Mouse (Mus musculus) heart, embryonic 13.5 days (tissue): ENCODE results near the gene Tnik. TPM values are rescaled to one million over a fixed set of nuclear protein-coding genes. Genes with fewer than 3 reads are reported as not detected.

Experiments used
- ATAC-seq: fragments of 200-750 bp; cut with Nextera tagmentation; 2 replicates; pipeline ENCODE4 v1.8.0; 2017; ENCODE audit warnings: moderate TSS enrichment; ENCODE audit not compliant: insufficient number of reproducible peaks, low FRiP score, low TSS enrichment; ENCODE audit errors: extremely low read depth
- H3K27ac ChIP-seq: fragments of 300-500 bp; sonication (generic); replicated peaks from 2 replicates; pipeline ENCODE4 v1.5.1; 2015; ENCODE audit warnings: moderate library complexity, mild to moderate bottlenecking, inconsistent platforms
- H3K27me3 ChIP-seq: fragments of 300-500 bp; sonication (generic); replicated peaks from 2 replicates; pipeline ENCODE4 v1.6.1; 2015; ENCODE audit warnings: mild to moderate bottlenecking, inconsistent platforms
- H3K36me3 ChIP-seq: fragments of 300-500 bp; sonication (generic); 2 replicates; pipeline ENCODE4 v1.6.1; 2015; ENCODE audit warnings: mild to moderate bottlenecking, inconsistent platforms
- H3K4me1 ChIP-seq: fragments of 300-500 bp; sonication (generic); 2 replicates; pipeline ENCODE4 v1.6.1; 2015; ENCODE audit warnings: inconsistent platforms
- H3K4me2 ChIP-seq: fragments of 300-500 bp; sonication (generic); 2 replicates; pipeline ENCODE4 v1.6.1; 2015; ENCODE audit warnings: inconsistent platforms, mild to moderate bottlenecking, moderate library complexity
- H3K4me3 ChIP-seq: fragments of 300-500 bp; sonication (generic); 2 replicates; pipeline ENCODE4 v1.5.1; 2015; ENCODE audit warnings: moderate library complexity, mild to moderate bottlenecking, inconsistent platforms
- H3K9ac ChIP-seq: fragments of 300-500 bp; sonication (generic); 2 replicates; pipeline ENCODE4 v1.6.1; 2015; ENCODE audit warnings: inconsistent platforms, mild to moderate bottlenecking, moderate library complexity
- H3K9me3 ChIP-seq: fragments of 300-500 bp; sonication (generic); 2 replicates; pipeline ENCODE4 v1.6.1; 2016; ENCODE audit warnings: inconsistent platforms
- WGBS: fragments of 180-500 bp; shearing (Covaris S2); methylation state at CpG from one replicate; pipeline ENCODE4 v1.1.7; 2015; ENCODE audit warnings: mixed read lengths; 5-methylcytosine and 5-hydroxymethylcytosine counted together
- polyA plus RNA-seq: library from polyadenylated mRNA; unstranded; fragments of >200 nt; fragmentation: Nextera tagmentation; extraction: Ambion mirVana; gene quantifications from 2 replicates; pipeline ENCODE4 v1.2.1, GENCODE M21; 2015

The Tnik gene
- polyA plus RNA-seq, 1 experiment from 2014 or later, result 8.3 TPM

DNA sequence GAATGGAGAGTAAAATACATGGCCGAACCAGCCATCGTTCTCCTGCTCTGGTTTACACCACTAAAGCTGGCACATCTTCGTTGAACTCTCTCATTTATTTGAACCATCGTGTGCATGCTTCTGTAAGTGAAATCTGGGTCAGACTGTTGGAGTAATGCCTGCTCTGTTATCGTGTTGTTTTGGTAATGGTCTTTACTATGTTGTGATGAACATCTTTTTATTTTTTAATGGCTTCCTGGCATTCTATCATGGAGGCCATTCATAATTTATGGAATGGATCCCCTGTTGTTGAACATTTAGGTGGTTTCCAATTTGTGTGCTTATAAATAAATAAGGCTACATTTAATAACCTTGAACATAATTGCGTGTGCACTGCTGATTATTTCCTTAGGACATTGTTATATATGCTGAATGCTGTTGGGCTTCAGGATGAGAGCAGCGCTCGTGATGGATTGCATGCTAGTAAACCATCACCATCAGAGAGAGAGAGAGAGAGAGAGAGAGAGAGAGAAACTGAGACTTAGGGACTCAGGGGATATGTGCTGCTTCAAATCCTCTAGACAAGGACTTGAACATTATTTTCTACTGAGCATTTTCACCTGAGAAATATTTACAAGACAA lies 62.7 kb downstream of the Tnik start:
- no peaks in the 10 kb centered on the region for H3K36me3 ChIP-seq
- no peaks in the 10 kb centered on the region for H3K4me1 ChIP-seq
- H3K4me2 ChIP-seq, result no peak overlapping the region
- 80% methylated on average over 8 of the region's 8 CpGs for WGBS
- no peaks in the 10 kb centered on the region for H3K9me3 ChIP-seq
- H3K4me3 ChIP-seq, result no peak overlapping the region
- H3K9ac ChIP-seq, result no peak overlapping the region
- ATAC-seq, result no peak
- no peaks in the 10 kb centered on the region for H3K27me3 ChIP-seq
- H3K27ac ChIP-seq, result no peak overlapping the region

DNA sequence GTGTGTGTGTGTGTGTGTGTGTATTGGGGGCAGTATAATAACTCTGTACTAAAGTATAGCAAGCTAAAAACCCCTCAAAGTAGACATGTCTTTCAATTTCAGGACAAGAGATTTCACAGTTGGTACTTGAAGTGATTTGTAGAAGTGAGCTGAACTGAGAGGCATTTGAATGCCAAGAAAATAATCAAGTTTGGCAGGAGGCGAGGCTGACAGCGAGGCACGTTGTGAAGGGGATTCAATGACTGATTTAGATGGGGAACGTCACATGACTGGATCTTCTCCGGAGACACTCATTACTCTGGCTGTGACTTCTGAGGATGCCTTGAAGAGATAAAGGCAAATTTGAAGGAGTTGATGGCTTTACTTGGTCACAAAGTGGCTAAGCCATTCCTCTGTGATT lies 69.3 kb downstream of the Tnik start:
- WGBS, result 60% methylated on average over 5 of the region's 5 CpGs
- no peaks in the 10 kb centered on the region for H3K9me3 ChIP-seq
- no peaks in the 10 kb centered on the region for H3K27me3 ChIP-seq
- no peak overlapping the region for H3K4me3 ChIP-seq
- ATAC-seq, result no peak
- H3K4me2 ChIP-seq, result no peak overlapping the region
- no peaks in the 10 kb centered on the region for H3K36me3 ChIP-seq
- no peak overlapping the region for H3K9ac ChIP-seq
- peaks cover 16% of the 10 kb centered on the region for H3K4me1 ChIP-seq
- no peak overlapping the region for H3K27ac ChIP-seq

DNA sequence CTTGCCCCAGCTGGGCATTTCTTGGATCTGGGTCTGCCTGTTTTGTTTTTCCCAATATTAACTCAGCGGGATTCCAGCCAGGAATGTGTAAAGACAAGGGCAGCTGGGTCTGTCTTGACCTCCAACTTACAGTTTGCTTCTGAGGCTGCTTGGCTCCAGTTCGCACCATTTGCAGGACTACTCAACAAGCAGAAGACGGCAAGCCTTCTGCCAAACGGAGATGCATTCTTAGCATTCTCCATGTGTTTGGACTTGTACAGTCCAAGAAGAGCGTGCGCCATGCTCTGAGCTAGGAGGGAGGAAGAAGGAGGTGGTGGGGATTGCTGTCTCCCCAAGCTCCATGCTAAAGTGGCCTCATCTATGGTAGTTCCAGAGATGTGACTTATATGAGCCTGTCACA lies 70.9 kb downstream of the Tnik start:
- H3K9ac ChIP-seq, result no peak overlapping the region
- WGBS, result 56% methylated on average over 6 of the region's 6 CpGs
- H3K4me1 ChIP-seq, result peaks cover 16% of the 10 kb centered on the region
- H3K27me3 ChIP-seq, result no peaks in the 10 kb centered on the region
- no peak for ATAC-seq
- no peak overlapping the region for H3K4me3 ChIP-seq
- H3K36me3 ChIP-seq, result no peaks in the 10 kb centered on the region
- H3K4me2 ChIP-seq, result no peak overlapping the region
- no peaks in the 10 kb centered on the region for H3K9me3 ChIP-seq
- H3K27ac ChIP-seq, result no peak overlapping the region

DNA sequence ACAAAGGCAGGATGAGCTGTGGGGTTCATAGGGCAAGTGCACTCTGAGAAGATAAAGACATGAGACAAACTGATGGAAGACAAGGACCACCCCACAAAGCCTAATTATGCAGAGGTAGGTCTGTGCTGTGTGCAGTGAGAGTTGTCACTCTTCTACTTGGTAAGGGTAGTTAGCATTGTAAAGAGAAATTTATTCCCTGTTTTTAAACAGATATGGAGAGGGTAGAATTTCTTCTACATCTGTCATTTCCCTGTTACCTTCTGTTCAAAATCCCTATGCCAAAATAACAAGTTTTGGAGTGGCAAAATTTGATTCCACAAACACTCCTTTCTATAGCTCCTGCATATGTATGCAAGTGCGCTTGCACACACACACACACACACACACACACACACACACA lies 71.5 kb downstream of the Tnik start:
- no peaks in the 10 kb centered on the region for H3K36me3 ChIP-seq
- WGBS, result 74% methylated on average over 1 of the region's 1 CpGs
- H3K4me1 ChIP-seq, result peaks cover 18% of the 10 kb centered on the region
- no peak for ATAC-seq
- no peak overlapping the region for H3K27ac ChIP-seq
- no peak overlapping the region for H3K4me2 ChIP-seq
- H3K9me3 ChIP-seq, result no peaks in the 10 kb centered on the region
- no peak overlapping the region for H3K9ac ChIP-seq
- no peaks in the 10 kb centered on the region for H3K27me3 ChIP-seq
- no peak overlapping the region for H3K4me3 ChIP-seq

DNA sequence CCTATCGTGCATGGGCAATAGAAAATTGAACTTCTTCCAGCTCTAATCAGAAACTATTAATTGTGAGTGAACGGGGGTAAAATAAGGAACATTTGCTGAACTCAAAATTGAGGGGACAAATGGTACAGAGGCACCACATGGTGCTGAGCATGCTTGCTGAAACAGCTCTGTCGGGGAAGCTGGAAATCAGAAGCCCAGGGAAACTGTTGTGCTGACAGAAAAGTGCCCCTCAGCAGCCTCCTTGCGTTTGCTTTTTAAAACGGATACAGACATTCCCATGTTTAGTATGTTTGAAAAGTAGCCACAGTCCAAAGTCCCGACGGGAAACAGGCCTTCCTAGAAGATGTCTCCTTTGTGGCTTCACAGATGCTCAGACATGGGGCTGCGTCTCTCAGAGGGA lies 77.1 kb downstream of the Tnik start:
- 66% methylated on average over 8 of the region's 8 CpGs for WGBS
- Histone ChIP-seq H3K9me3 (no peaks in the 10 kb centered on the region), H3K27ac (no peak overlapping the region), H3K36me3 (no peaks in the 10 kb centered on the region), H3K4me3 (no peak overlapping the region), H3K4me2 (no peak overlapping the region), H3K27me3 (no peaks in the 10 kb centered on the region), H3K4me1 (0 out of 2 replicates have a peak, but pooled peaks cover 4% of the 10 kb centered on the region), H3K9ac (no peak overlapping the region)
- ATAC-seq, result no peak

DNA sequence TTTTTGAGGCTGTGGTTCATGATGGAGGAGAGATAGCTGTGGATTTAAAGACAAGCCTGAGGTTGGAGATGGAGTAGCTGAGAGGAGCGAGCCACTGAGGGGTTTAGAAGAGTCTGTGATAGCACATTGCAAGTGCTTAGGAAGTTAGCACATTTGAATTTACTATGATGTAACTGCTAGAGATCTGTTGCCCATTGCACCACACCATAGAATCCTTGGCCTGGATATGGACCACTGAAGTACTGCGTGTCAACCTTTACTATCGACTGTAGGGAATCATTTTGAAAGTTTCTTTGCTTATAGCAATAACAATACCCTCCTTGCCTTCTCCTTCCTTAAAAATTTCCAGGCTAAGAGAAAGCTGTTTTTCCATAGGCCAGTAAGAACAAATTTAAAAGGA lies 80.2 kb downstream of the Tnik start:
- Histone ChIP-seq H3K27ac (no peak overlapping the region), H3K36me3 (no peaks in the 10 kb centered on the region), H3K4me3 (no peak overlapping the region), H3K9ac (no peak overlapping the region), H3K9me3 (no peaks in the 10 kb centered on the region), H3K4me2 (no peak overlapping the region), H3K4me1 (0 out of 2 replicates have a peak, but pooled peaks cover 7% of the 10 kb centered on the region), H3K27me3 (no peaks in the 10 kb centered on the region)
- 77% methylated on average over 3 of the region's 3 CpGs for WGBS
- no peak for ATAC-seq

DNA sequence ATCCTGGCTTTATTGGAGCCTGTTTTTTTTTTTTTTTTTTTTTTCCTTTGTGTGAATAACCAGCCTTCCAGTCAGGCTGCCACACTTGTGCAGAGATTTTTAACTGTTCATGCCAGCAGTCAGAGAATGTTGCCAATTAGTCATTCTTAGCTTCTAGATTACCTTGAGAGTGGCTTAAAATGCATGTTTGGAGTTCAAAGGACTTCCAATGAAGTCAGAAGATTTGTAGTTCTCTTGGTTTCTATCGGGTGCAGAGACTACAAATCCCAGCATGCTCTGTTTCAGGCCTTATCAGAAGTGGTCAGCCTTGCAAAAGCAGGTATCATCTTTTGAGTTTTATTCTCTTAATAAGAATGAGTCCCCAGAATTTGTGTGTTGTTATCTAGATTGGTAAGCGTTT lies 80.6 kb downstream of the Tnik start:
- Histone ChIP-seq H3K9me3 (no peaks in the 10 kb centered on the region), H3K4me1 (0 out of 2 replicates have a peak, but pooled peaks cover 7% of the 10 kb centered on the region), H3K4me3 (no peak overlapping the region), H3K27me3 (no peaks in the 10 kb centered on the region), H3K4me2 (no peak overlapping the region), H3K9ac (no peak overlapping the region), H3K36me3 (no peaks in the 10 kb centered on the region), H3K27ac (no peak overlapping the region)
- ATAC-seq, result no peak
- WGBS, result 83% methylated on average over 2 of the region's 2 CpGs

DNA sequence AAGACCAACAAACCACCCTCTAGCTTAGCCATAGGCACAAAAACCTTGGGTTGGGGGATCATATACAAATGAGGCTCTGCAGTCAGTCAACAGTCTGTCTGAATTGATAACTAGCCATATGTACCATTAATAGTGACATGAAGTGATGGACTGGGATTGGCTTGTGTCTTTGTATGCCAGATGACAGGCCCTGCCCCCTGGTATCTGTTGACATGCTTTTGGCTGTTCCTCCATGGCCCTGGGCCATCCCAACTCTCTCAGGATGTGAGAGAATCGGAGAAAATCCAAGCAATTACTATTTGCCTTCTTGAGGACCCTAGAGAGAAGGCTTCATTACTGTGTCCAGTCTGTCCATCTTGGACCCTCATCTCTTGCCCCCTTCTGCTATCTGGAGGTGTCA lies 82.4 kb downstream of the Tnik start:
- ATAC-seq, result no peak
- no peak overlapping the region for H3K4me2 ChIP-seq
- 0 out of 2 replicates have a peak, but pooled peaks cover 3% of the 10 kb centered on the region for H3K4me1 ChIP-seq
- no peak overlapping the region for H3K9ac ChIP-seq
- no peak overlapping the region for H3K27ac ChIP-seq
- no peaks in the 10 kb centered on the region for H3K27me3 ChIP-seq
- no peak overlapping the region for H3K4me3 ChIP-seq
- H3K9me3 ChIP-seq, result no peaks in the 10 kb centered on the region
- WGBS, result 44% methylated on average over 1 of the region's 1 CpGs
- no peaks in the 10 kb centered on the region for H3K36me3 ChIP-seq

DNA sequence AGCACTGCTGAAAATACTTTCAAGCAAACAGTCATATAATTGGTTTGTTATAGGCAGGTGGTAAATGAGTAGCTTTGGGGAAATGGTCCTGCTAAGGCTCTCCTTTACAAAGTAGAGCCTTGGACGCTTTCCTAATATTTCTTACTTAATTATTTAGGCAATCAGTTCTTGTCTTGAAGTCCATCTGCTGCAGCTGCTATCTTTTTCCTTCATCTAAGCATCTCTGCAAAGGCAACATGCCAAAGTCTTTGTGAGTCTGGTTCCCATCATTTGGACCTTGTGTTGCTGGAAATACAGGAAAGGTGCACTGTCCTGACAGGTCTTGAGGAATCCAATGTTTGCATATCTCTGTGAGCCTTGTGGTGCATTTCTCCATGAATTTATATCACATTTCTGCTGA lies 82.9 kb downstream of the Tnik start:
- Histone ChIP-seq H3K9me3 (no peaks in the 10 kb centered on the region), H3K9ac (no peak overlapping the region), H3K4me3 (no peak overlapping the region), H3K4me1 (0 out of 2 replicates have a peak, but pooled peaks cover 3% of the 10 kb centered on the region), H3K4me2 (no peak overlapping the region), H3K27ac (no peak overlapping the region), H3K36me3 (no peaks in the 10 kb centered on the region), H3K27me3 (no peaks in the 10 kb centered on the region)
- WGBS, result 77% methylated on average over 1 of the region's 1 CpGs
- no peak for ATAC-seq

DNA sequence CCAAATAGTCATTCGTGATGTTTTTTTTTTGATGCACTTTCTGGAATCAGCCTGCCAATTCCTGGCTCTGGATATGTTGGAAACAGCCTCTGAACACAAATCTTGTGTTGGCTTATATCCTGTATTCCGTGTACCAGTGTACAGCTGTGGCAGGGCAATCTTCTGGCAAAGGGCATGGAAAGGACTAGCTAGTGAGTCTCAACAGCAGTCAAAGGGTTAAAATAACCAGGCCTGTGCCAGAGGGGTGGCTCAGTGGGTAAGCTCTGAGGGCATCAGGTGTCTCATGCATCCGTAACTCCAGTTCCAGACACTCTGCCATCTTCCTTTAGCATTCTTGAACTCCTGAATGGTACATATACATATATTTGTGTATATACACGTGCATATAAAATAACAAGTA lies 83.5 kb downstream of the Tnik start:
- 80% methylated on average over 4 of the region's 4 CpGs for WGBS
- Histone ChIP-seq H3K4me2 (no peak overlapping the region), H3K27ac (no peak overlapping the region), H3K36me3 (no peaks in the 10 kb centered on the region), H3K9me3 (no peaks in the 10 kb centered on the region), H3K9ac (no peak overlapping the region), H3K27me3 (no peaks in the 10 kb centered on the region), H3K4me3 (no peak overlapping the region), H3K4me1 (0 out of 2 replicates have a peak, but pooled peaks cover 3% of the 10 kb centered on the region)
- ATAC-seq, result no peak

DNA sequence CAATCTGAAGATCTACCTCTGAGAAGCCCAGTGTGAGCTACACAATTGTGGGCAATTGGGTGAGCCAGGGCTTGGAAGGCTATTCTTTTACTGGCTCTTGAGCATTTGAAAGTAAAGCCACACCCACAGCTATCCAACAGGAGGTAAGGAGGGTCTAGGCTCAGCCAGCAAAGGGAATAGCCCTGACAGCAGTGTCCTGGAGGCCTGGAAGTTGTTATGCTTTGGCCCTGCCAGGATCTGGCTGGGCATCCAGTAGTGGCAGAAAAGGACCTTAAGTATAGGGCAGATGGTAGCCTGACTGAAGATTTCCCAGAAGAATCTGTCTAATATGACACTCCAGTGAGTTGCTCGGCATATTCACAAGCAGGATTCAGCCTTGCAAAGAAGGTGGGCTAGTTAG lies 85.7 kb downstream of the Tnik start:
- H3K36me3 ChIP-seq, result no peaks in the 10 kb centered on the region
- H3K9me3 ChIP-seq, result no peaks in the 10 kb centered on the region
- no peak overlapping the region for H3K27ac ChIP-seq
- no peak overlapping the region for H3K4me3 ChIP-seq
- H3K9ac ChIP-seq, result no peak overlapping the region
- ATAC-seq, result no peak
- H3K27me3 ChIP-seq, result no peaks in the 10 kb centered on the region
- 0 out of 2 replicates have a peak, but pooled peaks cover 3% of the 10 kb centered on the region for H3K4me1 ChIP-seq
- H3K4me2 ChIP-seq, result no peak overlapping the region
- 97% methylated on average over 1 of the region's 1 CpGs for WGBS

DNA sequence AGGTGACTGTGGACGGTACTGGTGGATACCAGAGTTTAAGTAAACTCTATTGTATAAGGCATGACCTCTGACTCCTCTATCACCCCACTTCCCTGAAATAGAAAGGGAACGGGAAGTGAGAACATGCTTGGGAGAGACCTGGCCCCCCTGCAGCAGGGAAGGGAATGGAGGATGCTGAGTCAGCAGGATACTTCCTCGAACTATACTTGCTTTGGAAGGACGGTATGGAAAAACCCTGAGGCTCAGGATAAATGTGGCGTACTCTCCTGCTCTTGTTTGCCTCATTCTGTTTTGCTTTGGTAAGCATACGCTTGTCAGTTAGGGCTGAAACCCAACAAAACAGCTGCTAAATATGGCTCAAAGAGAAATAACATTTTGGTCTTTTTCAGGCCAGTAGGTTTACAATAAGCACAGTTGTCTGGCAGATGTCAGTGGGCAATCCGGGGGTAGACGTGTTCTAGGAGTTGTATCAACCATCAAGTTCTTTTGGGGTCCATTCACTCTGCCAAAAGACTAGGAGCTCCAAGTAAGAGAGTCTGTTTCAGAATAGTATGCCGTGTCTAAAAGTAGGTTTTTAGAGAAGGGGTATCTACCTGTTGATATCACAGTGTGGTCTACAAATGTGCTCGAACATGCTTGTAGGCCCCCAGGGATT lies 87.3 kb downstream of the Tnik start:
- H3K9me3 ChIP-seq, result no peaks in the 10 kb centered on the region
- 65% methylated on average over 10 of the region's 10 CpGs for WGBS

More for the DNA sequence above, 87.3 kb downstream of the Tnik start:
- Histone ChIP-seq H3K27ac (no peak overlapping the region), H3K9ac (no peak overlapping the region), H3K4me3 (no peak overlapping the region), H3K27me3 (no peaks in the 10 kb centered on the region), H3K36me3 (no peaks in the 10 kb centered on the region), H3K4me2 (no peak overlapping the region), H3K4me1 (0 out of 2 replicates have a peak, but pooled peaks cover 3% of the 10 kb centered on the region)
- ATAC-seq, result no peak
